Mouse (Mus musculus): ENCODE results near the gene Gsk3b.

Gsk3b gene

DNA sequence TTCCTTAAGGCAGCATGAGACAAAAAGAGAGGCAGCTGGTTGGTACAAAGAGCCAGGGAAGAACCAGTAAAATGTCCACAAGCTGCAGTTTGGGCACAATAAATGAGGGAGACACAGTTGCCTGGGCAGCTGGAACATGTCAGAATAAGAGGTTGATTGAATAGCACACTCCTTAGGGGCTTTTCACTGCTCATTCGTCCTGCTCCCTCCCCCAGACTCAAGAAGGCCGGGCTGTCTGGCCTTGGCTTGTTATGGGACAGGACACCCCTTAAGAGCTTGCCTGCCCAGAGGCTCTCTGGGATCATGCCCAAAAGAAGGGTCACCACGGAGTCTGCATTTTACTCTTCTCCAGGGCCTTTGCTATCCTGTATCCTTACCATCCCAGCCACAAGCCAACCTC is 194.5 kb downstream of the Gsk3b start:
- no peak for DNase-seq (ENCODE audit: low spot score)

DNA sequence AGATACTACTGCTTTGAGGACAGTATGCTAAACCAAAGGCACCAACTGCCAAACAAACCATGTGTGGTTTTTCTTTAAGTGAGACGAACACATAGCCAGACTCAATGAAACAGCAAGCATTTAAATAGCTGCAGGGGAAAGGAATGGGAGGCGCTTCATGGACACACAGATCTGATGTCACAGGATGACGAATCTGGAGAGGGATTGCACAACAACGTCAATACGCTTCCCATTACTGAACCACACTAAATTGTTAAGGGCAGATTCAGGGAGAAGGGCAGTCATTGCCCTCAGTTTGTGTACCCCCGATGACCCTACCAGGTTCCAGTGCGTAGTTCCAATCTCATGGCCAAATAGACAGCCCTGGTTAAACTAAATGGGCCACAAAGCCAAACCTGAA is 197.0 kb downstream of the Gsk3b start:
- DNase-seq (ENCODE audit: low spot score) = no peak

DNA sequence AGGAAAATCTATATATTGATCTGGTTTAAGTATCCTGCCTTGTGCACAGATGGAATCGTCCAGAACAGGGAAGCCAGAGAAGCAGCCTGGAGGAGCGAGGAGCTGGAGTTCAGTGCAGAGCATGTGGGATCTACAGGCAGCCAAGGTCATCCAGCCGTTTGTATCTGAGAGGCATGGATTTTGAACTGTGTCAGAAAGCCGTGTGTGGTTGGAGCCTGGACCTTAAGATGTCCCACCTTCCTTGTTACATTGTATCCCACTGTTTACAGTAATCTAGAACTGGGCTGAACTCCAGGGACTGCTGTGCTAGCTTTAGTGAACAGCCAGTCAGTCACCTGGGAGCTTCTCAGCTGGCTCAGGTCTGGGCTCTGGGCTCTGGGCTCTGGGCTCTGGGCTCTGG is 197.7 kb downstream of the Gsk3b start:
- no peak for DNase-seq (ENCODE audit: low spot score)

DNA sequence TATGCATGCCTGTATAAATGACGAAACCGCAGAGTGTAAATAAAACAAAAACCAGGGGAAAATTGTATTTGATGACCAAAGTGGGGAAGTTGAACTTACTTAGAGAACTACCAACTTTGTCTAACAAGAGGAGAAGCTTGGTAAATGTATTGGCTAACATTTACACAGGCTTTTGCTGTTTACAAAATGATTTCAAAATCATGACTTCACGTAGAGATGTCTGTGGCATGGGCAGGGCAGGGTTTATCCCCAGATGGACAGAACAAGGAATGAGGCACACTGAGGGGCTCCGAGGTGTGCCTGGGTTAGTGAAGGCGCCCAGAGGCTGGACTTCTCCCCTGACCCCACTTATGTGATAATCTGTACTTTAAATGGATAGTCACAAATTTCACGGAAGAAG is 198.6 kb downstream of the Gsk3b start:
- DNase-seq (ENCODE audit: low spot score) = no peak

DNA sequence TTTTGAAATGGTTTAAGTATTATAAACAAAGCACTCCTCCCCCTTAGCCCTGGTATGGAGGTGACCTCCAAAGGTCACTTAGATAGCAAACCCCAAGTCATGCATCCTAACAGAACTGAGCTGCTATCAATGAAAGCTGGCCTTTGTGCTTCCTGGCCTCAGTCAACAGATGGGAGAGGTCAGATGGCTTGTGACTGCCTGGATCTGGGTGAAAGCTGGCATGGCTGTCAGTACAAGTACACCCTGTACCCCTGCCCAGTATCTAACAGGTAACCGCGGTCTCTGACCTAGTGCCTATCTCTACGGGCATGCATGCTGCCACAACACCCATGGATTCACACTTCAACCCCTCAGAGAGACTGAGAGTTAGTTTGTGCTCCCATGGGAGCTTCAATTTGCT is 199.0 kb downstream of the Gsk3b start:
- no peak for DNase-seq (ENCODE audit: low spot score)

DNA sequence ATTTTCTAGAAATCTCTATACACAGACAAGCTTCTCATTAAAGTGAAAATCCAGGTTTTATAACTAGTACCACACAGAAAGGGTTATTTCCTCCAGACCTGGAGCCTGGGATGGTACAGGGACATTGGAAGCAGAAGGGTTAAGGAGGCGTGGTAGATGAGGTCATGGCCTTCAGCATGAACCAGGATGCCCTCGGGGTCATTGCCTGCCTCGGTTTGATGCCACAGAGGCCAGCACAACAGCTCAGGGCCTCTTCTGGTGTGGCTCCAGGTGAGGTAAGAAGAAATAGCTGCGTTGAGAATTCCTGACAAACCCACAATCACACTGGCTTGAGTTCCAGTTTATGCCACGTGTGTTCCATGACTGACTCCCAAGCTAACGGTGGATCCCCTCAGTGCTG is 200.1 kb downstream of the Gsk3b start:
- no peak for DNase-seq (ENCODE audit: low spot score)

DNA sequence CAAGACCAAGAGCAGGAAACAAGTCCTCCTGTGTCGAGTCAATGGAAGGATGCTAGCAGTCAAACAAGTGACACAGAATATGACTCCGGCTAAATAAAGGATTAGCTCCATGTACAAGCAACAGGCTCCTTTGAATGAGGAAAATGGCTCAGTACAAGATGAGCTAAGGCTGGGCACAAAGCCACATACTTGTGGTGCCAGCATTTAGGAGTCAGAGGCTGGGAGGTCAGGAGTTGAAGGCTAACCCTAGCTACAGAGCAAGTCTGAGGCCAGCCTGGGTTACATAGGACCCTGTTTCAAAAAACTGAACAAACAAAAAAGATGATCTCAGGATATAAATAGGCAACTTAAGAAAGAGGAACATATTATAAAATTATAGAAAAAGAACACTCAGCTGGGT is 201.3 kb downstream of the Gsk3b start:
- DNase-seq (ENCODE audit: low spot score) = no peak

DNA sequence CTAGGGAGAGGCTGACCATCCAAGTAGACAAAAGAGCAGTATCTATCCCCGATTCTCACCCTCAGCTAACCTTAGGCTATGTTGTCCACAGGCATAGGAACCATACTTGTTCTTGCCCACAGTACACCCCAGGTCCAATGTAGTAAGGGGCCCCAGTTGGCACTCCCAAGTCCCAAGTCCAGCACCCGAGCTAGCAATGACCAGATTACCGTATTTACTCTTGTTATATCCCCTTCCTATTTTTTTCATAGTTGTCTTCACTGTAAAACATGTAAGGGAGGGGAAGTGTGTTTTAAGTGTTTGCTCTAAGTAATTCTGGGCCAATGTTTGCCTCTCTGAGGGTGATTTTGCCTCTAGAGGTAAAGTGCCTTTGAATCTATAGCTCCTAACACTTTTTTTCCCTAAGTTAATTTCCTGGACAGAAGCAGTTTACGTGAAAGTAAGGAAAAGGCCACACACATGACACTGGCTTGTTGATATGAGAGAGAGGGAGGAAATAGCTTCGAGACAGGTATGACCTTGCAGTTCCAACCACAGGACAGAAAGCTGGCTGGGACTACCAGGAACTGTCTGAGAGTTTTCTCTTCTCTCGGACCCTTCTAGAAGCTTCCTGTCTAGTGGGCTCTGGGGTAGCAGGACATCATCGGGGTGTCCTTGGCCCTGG is 206.0 kb downstream of the Gsk3b start, which contains the start of gene Nr1i2:
Gene Nr1i2, minus strand, starts transcription at position 140 of the 664 bp plus-strand sequence.
- DNase-seq (ENCODE audit: low spot score) = no peak

DNA sequence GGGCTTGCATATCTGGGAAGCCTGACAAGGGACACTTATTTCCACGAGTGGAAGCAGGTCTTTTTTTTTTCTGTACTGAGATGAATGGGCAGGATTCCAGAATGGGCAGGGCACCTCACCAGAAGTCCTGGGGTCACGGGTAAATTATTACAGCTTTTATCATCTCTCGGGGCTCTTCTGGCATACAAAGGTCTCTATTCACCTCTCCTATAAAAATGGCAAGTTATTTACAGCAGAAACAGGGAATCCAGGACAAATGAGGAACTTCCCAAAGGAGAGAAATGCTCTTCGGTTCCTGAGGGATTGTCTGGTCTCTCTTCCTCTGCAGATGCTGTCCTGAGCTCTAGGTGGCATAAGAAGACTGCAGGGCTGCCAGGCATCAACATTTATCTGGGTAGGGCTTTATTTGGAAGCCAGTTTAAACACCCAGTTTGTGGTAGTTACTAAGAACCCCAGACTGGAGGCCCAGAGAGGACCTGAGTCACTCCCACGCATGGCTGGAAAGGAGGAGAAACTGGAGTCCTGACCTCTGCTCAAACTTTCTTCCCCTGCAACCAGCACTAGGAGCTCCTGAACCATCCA is 206.6 kb downstream of the Gsk3b start:
- peak; percentile 25 for DNase-seq (ENCODE audit: low spot score)
